Mouse (Mus musculus) lung, postnatal 0 days (tissue): ENCODE measurements around the gene Csad. TPM values are rescaled to one million over a fixed set of nuclear protein-coding genes. Genes with fewer than 3 reads are reported as not detected.

Experiments
- ATAC-seq: fragments of 200-750 bp; cut with Nextera tagmentation; 2 replicates; pipeline ENCODE4 v1.8.0; 2017; ENCODE audit warnings: moderate library complexity
- DNase-seq: peaks from one replicate; pipeline ENCODE4 v3.0.0-alpha.2; 2016; ENCODE audit warnings: low spot score
- H3K27ac ChIP-seq: fragments of 300-500 bp; sonication (generic); 2 replicates; pipeline ENCODE4 v1.5.1; 2014; ENCODE audit warnings: antibody characterized with exemption, mild to moderate bottlenecking, low read length, mixed read lengths
- H3K27me3 ChIP-seq: fragments of 300-500 bp; sonication (generic); replicated peaks from 2 replicates; pipeline ENCODE4 v1.6.1; 2014; ENCODE audit warnings: low read length, mixed read lengths; ENCODE audit not compliant: insufficient read depth
- H3K36me3 ChIP-seq: fragments of 300-500 bp; sonication (generic); 2 replicates; pipeline ENCODE4 v1.6.1; 2014; ENCODE audit warnings: low read length, mixed read lengths; ENCODE audit not compliant: insufficient read depth
- H3K4me1 ChIP-seq: fragments of 300-500 bp; sonication (generic); 2 replicates; pipeline ENCODE4 v1.6.1; 2014; ENCODE audit warnings: antibody characterized with exemption, low read depth, low read length, mixed read lengths; ENCODE audit not compliant: insufficient read depth
- H3K4me2 ChIP-seq: fragments of 300-500 bp; sonication (generic); replicated peaks from 2 replicates; pipeline ENCODE4 v1.6.1; 2014; ENCODE audit warnings: low read depth, mild to moderate bottlenecking, low read length, moderate library complexity, mixed read lengths
- H3K4me3 ChIP-seq: fragments of 300-500 bp; sonication (generic); 2 replicates; pipeline ENCODE4 v1.5.1; 2014; ENCODE audit warnings: low read depth, low read length
- H3K9ac ChIP-seq: fragments of 300-500 bp; sonication (generic); replicated peaks from 2 replicates; pipeline ENCODE4 v1.6.1; 2014; ENCODE audit warnings: low read depth, mild to moderate bottlenecking
- H3K9me3 ChIP-seq: fragments of 300-500 bp; sonication (generic); 2 replicates; pipeline ENCODE4 v1.6.1; 2016; ENCODE audit warnings: low read length, mixed read lengths
- CTCF ChIP-seq: IDR thresholded peaks from 2 replicates; pipeline ENCODE4 v1.5.1; 2016; ENCODE audit warnings: antibody characterized with exemption, mild to moderate bottlenecking
- EP300 ChIP-seq: IDR thresholded peaks from 2 replicates; pipeline ENCODE4 v1.6.1; 2016; ENCODE audit warnings: antibody characterized with exemption, mild to moderate bottlenecking, control low read depth
- WGBS: fragments of 180-500 bp; shearing (Covaris S2); extraction: QIAGEN DNeasy Blood & Tissue Kit; methylation state at CpG from one replicate; pipeline ENCODE4 v1.1.7; 2014; 5-methylcytosine and 5-hydroxymethylcytosine counted together
- polyA plus RNA-seq: library from polyadenylated mRNA; unstranded; fragments of >200 nt; fragmentation: Nextera tagmentation; extraction: Ambion mirVana; gene quantifications from 2 replicates; pipeline ENCODE4 v1.2.1, GENCODE M21; 2015

Gene Csad
- polyA plus RNA-seq, 1 experiment from 2014 or later = 71.0 TPM

GRCm38 (mm10) chr15:102177417-102177816, 27.1 kb downstream of the Csad start:
- Histone ChIP-seq H3K27ac (no peak overlapping the region), H3K27me3 (no peaks in the 10 kb centered on the region), H3K4me3 (no peak overlapping the region), H3K9me3 (no peaks in the 10 kb centered on the region), H3K36me3 (no peaks in the 10 kb centered on the region), H3K9ac (no peak overlapping the region), H3K4me1 (no peaks in the 10 kb centered on the region), H3K4me2 (no peak overlapping the region)
- TF ChIP-seq EP300 = no peak
- TF ChIP-seq CTCF = no peak
- DNase-seq (no peak), ATAC-seq (no peak)
- 78% methylated on average over 8 of the region's 8 CpGs for WGBS

DNA sequence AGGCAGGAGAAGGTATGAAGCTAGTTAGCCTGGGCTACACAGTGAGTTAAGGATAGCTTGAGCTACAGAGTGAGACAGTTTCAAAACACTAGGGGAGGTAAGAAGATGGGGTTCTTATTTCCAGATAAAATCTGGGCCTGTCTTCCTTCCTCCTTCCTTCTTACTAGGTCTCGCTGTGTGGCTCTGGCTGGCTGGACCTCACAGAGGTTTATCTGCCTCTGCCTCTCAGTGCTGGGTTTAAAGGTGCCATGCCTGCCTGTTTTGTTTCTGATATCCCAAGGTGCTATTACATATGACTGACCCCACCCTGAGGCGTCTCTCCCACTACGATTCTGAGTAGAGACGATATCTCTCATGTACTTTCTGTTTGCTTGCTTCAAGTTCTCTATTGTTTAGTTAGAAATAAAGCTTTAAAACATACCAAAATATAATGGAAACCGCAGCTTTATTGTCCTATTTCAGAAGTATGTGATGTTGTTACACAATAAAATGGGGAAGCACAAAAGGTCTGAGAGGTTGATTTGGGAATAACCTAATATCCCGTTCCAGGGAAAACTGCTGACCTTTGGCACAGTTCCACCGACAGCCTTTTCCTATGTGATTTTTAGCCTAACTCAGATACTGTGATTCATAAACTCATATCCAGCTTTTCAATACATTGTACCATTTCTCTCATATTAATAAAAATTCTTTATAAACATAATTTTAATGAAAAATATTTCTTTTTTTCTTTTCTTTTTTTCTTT, 27.8 kb downstream of the Csad start:
- WGBS = 63% methylated on average over 7 of the region's 7 CpGs
- DNase-seq = peak; percentile 32
- TF ChIP-seq EP300 (no peak), CTCF (no peak)

DNA sequence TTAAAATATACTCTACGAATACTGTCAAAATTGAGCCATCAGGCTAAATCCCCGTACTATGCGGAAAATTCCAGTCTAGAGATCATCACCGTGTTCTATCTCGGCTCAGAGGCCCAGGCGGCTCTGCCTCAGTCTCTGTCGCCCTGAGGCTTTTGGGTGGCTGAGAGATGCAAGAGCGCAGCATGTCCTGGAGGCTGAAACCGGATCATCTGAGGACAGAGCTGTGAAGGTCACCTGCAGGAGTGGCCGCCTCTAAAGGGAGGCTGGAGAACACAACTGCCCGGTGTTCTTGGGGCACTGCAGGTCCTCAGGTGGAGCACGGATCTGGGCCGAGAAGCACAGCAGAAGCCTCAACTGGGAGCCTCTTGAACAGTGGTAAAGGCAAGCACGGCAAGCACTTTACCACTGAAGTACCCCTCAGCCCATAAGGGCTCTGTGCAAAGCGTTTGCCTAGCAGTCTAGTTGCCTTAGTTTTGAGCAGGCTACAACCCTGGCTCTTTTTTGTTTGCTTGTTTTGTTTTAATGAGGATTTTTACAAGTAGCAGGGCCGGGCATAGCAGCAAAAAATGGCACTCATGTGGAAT, 28.7 kb downstream of the Csad start:
- peak; percentile 78 for ATAC-seq
- WGBS = 73% methylated on average over 16 of the region's 16 CpGs
- TF ChIP-seq CTCF (no peak), EP300 (no peak)

More for the DNA sequence above, 27.8 kb downstream of the Csad start:
- Histone ChIP-seq H3K36me3 (no peaks in the 10 kb centered on the region), H3K4me3 (no peak overlapping the region), H3K4me1 (no peaks in the 10 kb centered on the region), H3K9me3 (no peaks in the 10 kb centered on the region), H3K27ac (peak overlapping the region; percentile 27; the same call in 1 of the 2 replicates), H3K4me2 (no peak overlapping the region), H3K9ac (no peak overlapping the region), H3K27me3 (no peaks in the 10 kb centered on the region)
- no peak for ATAC-seq

DNA sequence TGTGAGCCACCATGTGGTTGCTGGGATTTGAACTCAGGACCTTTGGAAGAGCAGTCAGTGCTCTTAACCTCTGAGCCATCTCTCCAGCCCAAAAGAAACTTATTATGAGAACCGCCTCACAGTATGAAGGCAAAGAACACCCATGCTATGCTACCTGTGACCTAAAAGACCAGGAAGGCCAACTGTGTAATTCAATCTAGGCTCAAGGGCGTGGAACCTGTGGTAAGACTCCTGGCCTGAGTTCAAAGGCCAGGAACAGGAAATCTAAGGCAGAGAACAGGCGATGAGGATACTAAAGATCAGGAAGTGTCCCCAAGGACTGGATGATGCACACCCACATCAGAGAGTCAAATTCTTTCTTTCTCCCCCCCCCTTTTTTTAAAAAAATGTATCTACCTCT, 30.9 kb downstream of the Csad start:
- Histone ChIP-seq H3K4me1 (no peaks in the 10 kb centered on the region), H3K36me3 (no peaks in the 10 kb centered on the region), H3K9me3 (no peaks in the 10 kb centered on the region), H3K9ac (no peak overlapping the region), H3K27ac (no peak overlapping the region), H3K4me3 (no peak overlapping the region), H3K4me2 (no peak overlapping the region), H3K27me3 (no peaks in the 10 kb centered on the region)
- TF ChIP-seq CTCF (no peak), EP300 (no peak)
- no peak for ATAC-seq
- no peak for DNase-seq
- 82% methylated on average over 3 of the region's 3 CpGs for WGBS

More for the DNA sequence above, 28.7 kb downstream of the Csad start:
- Histone ChIP-seq H3K27ac (no peak overlapping the region), H3K4me1 (no peaks in the 10 kb centered on the region), H3K9me3 (no peaks in the 10 kb centered on the region), H3K27me3 (no peaks in the 10 kb centered on the region), H3K36me3 (no peaks in the 10 kb centered on the region), H3K4me2 (no peak overlapping the region), H3K9ac (no peak overlapping the region), H3K4me3 (no peak overlapping the region)
- peak; percentile 77 for DNase-seq

DNA sequence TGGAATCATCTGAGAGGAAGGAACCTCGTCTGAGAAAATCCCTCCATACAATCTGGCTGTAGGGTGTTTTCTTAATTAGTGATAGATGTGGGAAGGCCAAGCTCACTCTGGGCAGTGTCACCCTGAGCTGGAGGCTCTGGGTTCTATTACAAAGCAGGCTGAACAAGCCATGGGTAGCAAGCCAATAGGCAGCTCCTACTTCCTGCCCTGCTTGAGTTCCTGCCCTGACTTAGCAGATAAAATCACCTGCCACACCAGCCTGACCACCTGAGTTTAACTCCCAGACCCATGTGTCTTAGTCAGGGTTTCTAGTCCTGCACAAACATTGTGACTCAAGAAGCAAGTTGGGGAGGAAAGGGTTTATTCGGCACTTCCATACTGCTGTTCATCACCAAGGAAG, 35.5 kb downstream of the Csad start:
- no peak for DNase-seq
- TF ChIP-seq CTCF (no peak), EP300 (no peak)
- Histone ChIP-seq H3K4me3 (no peak overlapping the region), H3K4me2 (no peak overlapping the region), H3K9me3 (no peaks in the 10 kb centered on the region), H3K4me1 (peaks cover 4% of the 10 kb centered on the region), H3K9ac (no peak overlapping the region), H3K27ac (no peak overlapping the region), H3K36me3 (no peaks in the 10 kb centered on the region), H3K27me3 (no peaks in the 10 kb centered on the region)
- ATAC-seq = no peak
- WGBS = 68% methylated on average over 2 of the region's 2 CpGs

GRCm38 (mm10) chr15:102167620-102168021, 36.9 kb downstream of the Csad start:
- Histone ChIP-seq H3K36me3 (no peaks in the 10 kb centered on the region), H3K9me3 (no peaks in the 10 kb centered on the region), H3K9ac (no peak overlapping the region), H3K27ac (no peak overlapping the region), H3K4me2 (no peak overlapping the region), H3K4me1 (peaks cover 4% of the 10 kb centered on the region), H3K27me3 (no peaks in the 10 kb centered on the region), H3K4me3 (no peak overlapping the region)
- DNase-seq (peak; percentile 88), ATAC-seq (peak; percentile 93)
- 24% methylated on average over 6 of the region's 6 CpGs for WGBS
- TF ChIP-seq EP300 (no peak), CTCF (no peak)
